Mouse (Mus musculus) E14TG2a.4 (cell line): ENCODE measurements around the gene Esr1.

Experiments used
- CTCF ChIP-seq: conservative IDR thresholded peaks from 2 replicates; pipeline ENCODE4 v1.5.1; 2014; ENCODE audit warnings: low read length
- POU5F1 ChIP-seq: IDR thresholded peaks from 2 replicates; pipeline ENCODE4 v1.6.1; 2014; ENCODE audit warnings: low read length, borderline replicate concordance

- TF ChIP-seq CTCF = no peak
- no peak for TF ChIP-seq POU5F1
Measured at GRCm38 (mm10) chr10:4610234-4610633, 1.2 kb upstream of the Esr1 start.
